Mouse (Mus musculus): ENCODE measurements around the gene Tubgcp2.

Gene Tubgcp2

GRCm38 (mm10) chr7:140036281-140037170, at the start of gene Tubgcp2, which contains the start of gene Zfp511:
Gene Tubgcp2, minus strand, starts transcription at chr7:140036669.
Gene Zfp511, plus strand, starts transcription at chr7:140036391.
- in situ Hi-C loops (cut with MboI; ENCODE audit: low sequenced_read_pairs) = no loop called here

- in situ Hi-C loops (cut with MboI; ENCODE audit: low sequenced_read_pairs) = loop anchor here (5.0 kb wide), 1 partner anchor 60 kb away; no protein-coding TSS in a partner anchor
Measured at GRCm38 (mm10) chr7:140082242-140082678, 45.8 kb upstream of the Tubgcp2 start, which contains the start of gene Caly. Gene Caly, minus strand, starts transcription at chr7:140082548.

- in situ Hi-C loops (cut with MboI; ENCODE audit: low sequenced_read_pairs) = loop anchor here (5.0 kb wide), 1 partner anchor 61 kb away; no protein-coding TSS in a partner anchor
Measured at GRCm38 (mm10) chr7:140081408-140082241, 45.2 kb upstream of the Tubgcp2 start.

GRCm38 (mm10) chr7:140080503-140081156, 44.2 kb upstream of the Tubgcp2 start:
- in situ Hi-C loops (cut with MboI; ENCODE audit: low sequenced_read_pairs) = loop anchor here (5.0 kb wide), 1 partner anchor 62 kb away; no protein-coding TSS in a partner anchor

GRCm38 (mm10) chr7:140078711-140079110, 42.2 kb upstream of the Tubgcp2 start:
- in situ Hi-C loops (cut with MboI; ENCODE audit: low sequenced_read_pairs) = no loop called here

GRCm38 (mm10) chr7:140077698-140078097, 41.2 kb upstream of the Tubgcp2 start:
- in situ Hi-C loops (cut with MboI; ENCODE audit: low sequenced_read_pairs) = no loop called here

- in situ Hi-C loops (cut with MboI; ENCODE audit: low sequenced_read_pairs) = no loop called here
Measured at GRCm38 (mm10) chr7:140070042-140070711, 33.7 kb upstream of the Tubgcp2 start.

GRCm38 (mm10) chr7:140067397-140067796, 30.9 kb upstream of the Tubgcp2 start:
- in situ Hi-C loops (cut with MboI; ENCODE audit: low sequenced_read_pairs) = loop anchor here (10.0 kb wide), 1 partner anchor 163 kb away; no protein-coding TSS in a partner anchor

GRCm38 (mm10) chr7:140063092-140063491, 26.6 kb upstream of the Tubgcp2 start:
- in situ Hi-C loops (cut with MboI; ENCODE audit: low sequenced_read_pairs) = loop anchor here (10.0 kb wide), 1 partner anchor 158 kb away; no protein-coding TSS in a partner anchor

GRCm38 (mm10) chr7:140062307-140062706, 25.8 kb upstream of the Tubgcp2 start:
- in situ Hi-C loops (cut with MboI; ENCODE audit: low sequenced_read_pairs) = loop anchor here (10.0 kb wide), 1 partner anchor 158 kb away; no protein-coding TSS in a partner anchor

GRCm38 (mm10) chr7:140061832-140062130, 25.3 kb upstream of the Tubgcp2 start:
- in situ Hi-C loops (cut with MboI; ENCODE audit: low sequenced_read_pairs) = loop anchor here (10.0 kb wide), 1 partner anchor 157 kb away; no protein-coding TSS in a partner anchor

- in situ Hi-C loops (cut with MboI; ENCODE audit: low sequenced_read_pairs) = loop anchor here (10.0 kb wide), 1 partner anchor 156 kb away; no protein-coding TSS in a partner anchor
Measured at GRCm38 (mm10) chr7:140060936-140061831, 24.7 kb upstream of the Tubgcp2 start.

GRCm38 (mm10) chr7:140059601-140060000, 23.1 kb upstream of the Tubgcp2 start:
- in situ Hi-C loops (cut with MboI; ENCODE audit: low sequenced_read_pairs) = no loop called here

GRCm38 (mm10) chr7:140058528-140058927, 22.1 kb upstream of the Tubgcp2 start:
- in situ Hi-C loops (cut with MboI; ENCODE audit: low sequenced_read_pairs) = no loop called here

GRCm38 (mm10) chr7:140057413-140058407, 21.2 kb upstream of the Tubgcp2 start:
- in situ Hi-C loops (cut with MboI; ENCODE audit: low sequenced_read_pairs) = no loop called here

GRCm38 (mm10) chr7:140054124-140054523, 17.7 kb upstream of the Tubgcp2 start:
- in situ Hi-C loops (cut with MboI; ENCODE audit: low sequenced_read_pairs) = no loop called here

GRCm38 (mm10) chr7:140049115-140049689, 12.7 kb upstream of the Tubgcp2 start:
- in situ Hi-C loops (cut with MboI; ENCODE audit: low sequenced_read_pairs) = no loop called here
